Mouse (Mus musculus) right cerebral cortex, postnatal 36 days (tissue): ENCODE data around the gene Cntrl.

Experiments
- DNase-seq, 2 experiments: peaks; one replicate each; pipeline ENCODE4 v3.0.0; 2022; ENCODE audit warnings: low spot score in 2 of 2, mixed read lengths in 1 of 2

The Cntrl gene

DNA sequence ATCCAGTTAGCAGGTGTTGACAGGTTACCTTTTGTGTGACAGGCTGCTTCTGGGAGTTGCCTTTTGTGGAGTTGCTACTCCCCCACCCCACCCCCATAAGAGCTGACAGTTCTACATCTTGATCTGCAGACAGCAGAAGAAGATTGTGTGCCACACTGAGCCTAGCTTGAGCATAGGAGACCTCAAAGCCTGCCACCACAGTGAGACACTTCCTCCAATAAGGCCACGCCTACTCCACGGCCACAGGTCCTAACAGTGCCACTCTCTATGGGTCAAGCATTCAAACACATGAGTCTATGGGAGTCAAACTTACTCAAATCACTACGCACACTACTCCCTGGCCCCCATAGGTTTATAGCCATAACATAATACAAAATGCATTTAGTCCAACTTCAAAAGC is 109.4 kb downstream of the Cntrl start:
- DNase-seq = no peak

DNA sequence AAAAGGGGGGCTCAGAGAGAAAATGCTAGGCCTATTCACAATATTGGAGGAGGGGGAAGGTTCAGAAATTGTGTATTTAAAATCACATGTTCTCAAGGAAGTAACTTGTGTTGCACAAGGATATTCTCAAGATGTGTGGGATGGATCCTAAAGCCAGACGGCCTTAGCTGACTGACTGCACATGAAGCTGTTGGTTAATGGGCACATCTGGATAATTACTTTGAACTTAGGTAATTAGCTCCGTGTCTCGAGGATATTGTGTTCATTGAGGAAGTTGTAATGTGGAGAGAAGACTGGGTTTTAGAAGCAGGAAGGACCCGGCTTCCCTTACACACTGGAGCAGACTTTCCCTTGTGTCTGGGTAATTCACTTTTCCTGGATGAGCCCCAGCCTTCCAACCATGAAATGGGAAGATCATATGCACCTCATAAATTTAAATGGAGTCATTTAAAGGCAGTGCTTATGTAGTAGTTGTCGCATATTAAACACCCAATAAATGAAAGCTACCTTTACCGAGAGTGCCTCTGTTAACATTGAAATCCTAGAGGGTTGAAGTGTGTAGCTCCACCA is 113.6 kb downstream of the Cntrl start:
- no peak for DNase-seq

DNA sequence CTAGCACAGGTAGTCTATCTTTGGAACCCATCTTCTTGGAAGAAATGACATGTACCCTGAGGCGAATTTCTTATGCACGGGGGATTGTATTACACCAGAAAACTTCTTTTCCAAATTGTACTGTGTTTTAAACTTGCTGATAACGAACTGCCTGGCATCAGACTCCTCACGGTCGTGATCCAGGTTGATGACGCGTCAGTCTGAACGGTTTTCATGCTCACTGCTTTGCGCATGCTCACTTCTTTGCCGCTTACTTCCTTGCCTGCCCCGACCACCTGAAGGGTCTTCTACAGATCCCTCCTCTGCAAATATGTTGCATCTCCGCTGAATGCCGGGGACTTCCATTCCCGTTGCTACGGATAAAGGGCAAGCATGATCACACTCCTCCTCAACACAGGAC is 115.0 kb downstream of the Cntrl start:
- no peak for DNase-seq

DNA sequence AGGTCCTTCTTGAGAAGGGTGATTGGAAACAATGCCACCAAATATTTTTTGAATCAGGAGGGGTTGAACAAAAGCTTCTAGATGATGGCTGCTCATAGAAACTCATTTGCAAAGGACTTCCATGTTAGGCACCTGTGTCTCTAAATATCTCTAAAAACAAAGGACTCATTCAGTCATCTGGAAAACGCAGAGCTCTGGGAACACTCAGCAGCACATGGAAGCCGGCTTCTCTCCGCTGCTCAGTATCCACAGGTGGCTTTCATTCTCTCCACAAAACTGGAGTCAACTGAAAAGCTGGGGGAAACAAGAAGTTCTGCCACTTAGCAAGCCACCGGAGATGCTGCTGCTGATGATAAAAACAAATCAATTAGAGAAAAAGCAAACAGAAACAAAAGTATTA is 118.9 kb downstream of the Cntrl start:
- DNase-seq = no peak
